Comparison of ENCODE assay signal across 15 mouse cellular contexts in the genomic region with DNA sequence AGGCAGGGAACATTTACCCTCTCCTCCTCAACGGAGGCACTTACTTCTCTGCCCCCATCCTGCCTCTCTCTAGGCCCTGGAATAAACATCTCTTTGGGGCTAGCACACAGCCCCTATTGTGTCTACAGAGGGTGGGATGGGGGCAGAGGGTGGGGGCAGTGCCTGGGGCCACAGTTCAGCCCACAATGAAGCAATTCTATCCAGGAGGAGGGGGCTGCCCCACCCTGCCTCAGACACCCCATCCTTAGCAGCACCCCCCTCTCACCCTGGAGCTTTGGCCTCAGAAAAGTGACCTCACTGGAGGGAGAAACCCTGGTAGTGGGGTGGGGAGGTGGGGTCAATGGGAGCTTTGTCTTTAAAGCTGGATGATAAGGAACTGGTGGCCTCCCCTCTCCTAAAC. TPM values are rescaled to one million over a fixed set of nuclear protein-coding genes. Genes with fewer than 3 reads are reported as not detected.
A peak's percentile ranks its signal among the peaks of the same experiment; 100 is the strongest.
DNase-seq lines count a peak whose midpoint lies in the region; ATAC-seq and TF ChIP-seq lines count a peak whose summit lies in the region.
"Had no signal": no experiment of that assay in that cellular context is flagged by ENCODE, and none has a peak within 500 bp of the region (broad histone marks: within the 10 kb centered on the region; RNA-seq: fewer than 3 reads in every experiment).

No protein-coding gene starts in this region.

- peaks cover 7 to 38% of the 10 kb centered on the region in 2 experiments for H3K4me1 ChIP-seq in ES-E14 (ENCODE audit: control insufficient read depth in 2 of 2, insufficient read depth in 2 of 2, low read length in 2 of 2, poor library complexity in 1 of 2)
- H3K4me1 ChIP-seq in embryonic facial prominence, embryonic 13.5 days: peaks cover 25% of the 10 kb centered on the region

- H3K27ac ChIP-seq in ES-E14 (ENCODE audit: insufficient read depth, low read depth, low read length, poor library complexity, severe bottlenecking): peak overlapping the region; percentile 26; the same call in 1 of the 2 replicates
- peak overlapping the region; percentile 75 for H3K27ac ChIP-seq in embryonic facial prominence, embryonic 13.5 days

- peaks cover 8% of the 10 kb centered on the region; the same call in 1 of the 2 replicates for H3K36me3 ChIP-seq in ES-E14 (ENCODE audit: control insufficient read depth, insufficient read depth, low read length, poor library complexity, severe bottlenecking)
- 0 out of 2 replicates have a peak, but pooled peaks cover 2% of the 10 kb centered on the region for H3K36me3 ChIP-seq in embryonic facial prominence, embryonic 13.5 days
- H3K36me3 ChIP-seq: G1E had no signal

- peak; percentile 56 for DNase-seq in layer of hippocampus, adult 11-12 months (ENCODE audit: low spot score)
- DNase-seq in layer of hippocampus, adult 9-10 months (ENCODE audit: low spot score): no peak
- DNase-seq in ES-E14 (ENCODE audit: low read depth, low spot score): no peak
- DNase-seq in mesoderm, embryonic 11.5 days (ENCODE audit: low read depth, low spot score): peak; percentile 19
- DNase-seq in urinary bladder, postnatal 36 days (ENCODE audit: low spot score in 2 of 2): no peak
- no peak for DNase-seq in B cell, adult 2 months
- DNase-seq in adrenal gland, adult (ENCODE audit: inconsistent age in 2 of 2, low spot score in 1 of 2): no peak
- DNase-seq: adrenal gland, adult 8-10 months; cerebellum, adult 11-12 months; gastrocnemius, adult 2 months; heart, postnatal 4 days; lung, adult 2 months; spleen, adult 18-20 months had no signal

- no peak overlapping the region for H3K4me3 ChIP-seq in ES-E14 (ENCODE audit: insufficient read depth in 1 of 2, low read depth in 1 of 2, low read length in 2 of 2, poor library complexity in 1 of 2, severe bottlenecking in 1 of 2)
- H3K4me3 ChIP-seq in embryonic facial prominence, embryonic 13.5 days: no peak overlapping the region
- H3K4me3 ChIP-seq: gastrocnemius, adult 2 months had no signal

- H3K4me2 ChIP-seq in embryonic facial prominence, embryonic 13.5 days: peak overlapping the region; percentile 99

- no peaks in the 10 kb centered on the region for H3K9me3 ChIP-seq in ES-E14 (ENCODE audit: control insufficient read depth, insufficient read depth, low read depth, low read length)
- no peaks in the 10 kb centered on the region for H3K9me3 ChIP-seq in embryonic facial prominence, embryonic 13.5 days
- H3K9me3 ChIP-seq: G1E had no signal

- peak overlapping the region; percentile 14; the same call in 1 of the 2 replicates for H3K9ac ChIP-seq in ES-E14 (ENCODE audit: insufficient read depth, low read depth, low read length, poor library complexity, severe bottlenecking)
- peak overlapping the region; percentile 46; the same call in 1 of the 2 replicates for H3K9ac ChIP-seq in embryonic facial prominence, embryonic 13.5 days

- 5% methylated on average over 1 of the region's 1 CpGs for WGBS in embryonic facial prominence, embryonic 13.5 days

- H3K27me3 ChIP-seq in embryonic facial prominence, embryonic 13.5 days: peaks cover 51% of the 10 kb centered on the region

- no peak for ATAC-seq in embryonic facial prominence, embryonic 13.5 days (ENCODE audit: insufficient number of reproducible peaks, insufficient read depth, low FRiP score, low TSS enrichment, low read depth)

- in situ Hi-C loops in ES-E14 (cut with MboI; ENCODE audit: low sequenced_read_pairs in 2 of 2, unreplicated experiment in 2 of 2): no loop called here

TF ChIP-seq in ES-E14, 5 proteins besides CTCF, POLR2A, EP300 and RAD21:
- TF ChIP-seq HCFC1 (IDR thresholded peaks at IDR 0.05; ENCODE audit: borderline replicate concordance, insufficient read depth, low read length) (no peak), ZC3H11A (IDR thresholded peaks at IDR 0.05; ENCODE audit: borderline replicate concordance, low read depth, low read length) (no peak), CHD2 (IDR thresholded peaks at IDR 0.05; ENCODE audit: low read depth, low read length) (no peak)

RNA-seq across cellular contexts. Expression of gene Erbb3, which starts 2.9 kb away (rescaled TPM):
- 24.9 and 30.3 TPM in 2 replicates for total RNA-seq in ES-E14 (2012; rRNA removed)
- polyA plus RNA-seq in embryonic facial prominence, embryonic 13.5 days (2015; fragmentation: Nextera tagmentation; extraction: Ambion mirVana): 14.8 and 16.1 TPM in 2 replicates

RNA-seq across cellular contexts. Expression of gene Pa2g4, which starts 20.8 kb away (rescaled TPM):
- 127 and 170 TPM in 2 replicates for total RNA-seq in ES-E14 (2012; rRNA removed)
- 188 and 206 TPM in 2 replicates for polyA plus RNA-seq in embryonic facial prominence, embryonic 13.5 days (2015; fragmentation: Nextera tagmentation; extraction: Ambion mirVana)

RNA-seq across cellular contexts. Expression of gene Rpl41, which starts 37.4 kb away (rescaled TPM):
- total RNA-seq in ES-E14 (2012; rRNA removed): 5,552 and 6,346 TPM in 2 replicates
- 4,323 and 4,329 TPM in 2 replicates for polyA plus RNA-seq in embryonic facial prominence, embryonic 13.5 days (2015; fragmentation: Nextera tagmentation; extraction: Ambion mirVana)

RNA-seq across cellular contexts. Expression of gene Zc3h10, which starts 39.0 kb away (rescaled TPM):
- total RNA-seq in ES-E14 (2012; rRNA removed): 18.8 and 19.5 TPM in 2 replicates
- polyA plus RNA-seq in embryonic facial prominence, embryonic 13.5 days (2015; fragmentation: Nextera tagmentation; extraction: Ambion mirVana): 13.5 and 15.5 TPM in 2 replicates

RNA-seq across cellular contexts. Expression of gene Rps26, which starts 40.0 kb away (rescaled TPM):
- 1,660 and 1,982 TPM in 2 replicates for total RNA-seq in ES-E14 (2012; rRNA removed)
- polyA plus RNA-seq in embryonic facial prominence, embryonic 13.5 days (2015; fragmentation: Nextera tagmentation; extraction: Ambion mirVana): 893 and 949 TPM in 2 replicates

Comparison
In these comparisons a context has a peak if more than half of its experiments do, and no peak if none do; other contexts are left out.
1. DNase-seq: peak in layer of hippocampus, adult 11-12 months (single experiment) and mesoderm, embryonic 11.5 days (single experiment); none in layer of hippocampus, adult 9-10 months (single experiment), ES-E14 (single experiment), urinary bladder, postnatal 36 days (0 of 2), B cell, adult 2 months (0 of 2) and adrenal gland, adult (0 of 2).